Mouse (Mus musculus) cerebellum, adult 2 months (tissue): ENCODE results near the gene Dock9. TPM values are rescaled to one million over a fixed set of nuclear protein-coding genes. Genes with fewer than 3 reads are reported as not detected.
A peak's percentile ranks its signal among the peaks of the same experiment; 100 is the strongest.

Experiments
- DNase-seq, 2 experiments: peaks; one replicate each; pipeline ENCODE4 v3.0.0; 2021
- H3K27ac ChIP-seq: fragments of 200-500 bp; 2 replicates; pipeline ENCODE4 v1.5.1; 2012; ENCODE audit warnings: low read length, control low read depth, inconsistent platforms; ENCODE audit not compliant: insufficient read depth
- H3K27me3 ChIP-seq: fragments of 200-500 bp; 2 replicates; pipeline ENCODE4 v1.6.1; 2012; ENCODE audit warnings: inconsistent platforms, mild to moderate bottlenecking, low read length, moderate library complexity; ENCODE audit not compliant: control insufficient read depth, insufficient read depth
- H3K4me1 ChIP-seq: fragments of 200-500 bp; 2 replicates; pipeline ENCODE4 v1.6.1; 2011; ENCODE audit warnings: low read length; ENCODE audit not compliant: control insufficient read depth, insufficient read depth
- H3K4me3 ChIP-seq: fragments of 200-500 bp; replicated peaks from 2 replicates; pipeline ENCODE3; 2011; ENCODE audit warnings: mild to moderate bottlenecking, low read depth, low read length, control low read depth; ENCODE audit not compliant: insufficient read depth
- CTCF ChIP-seq: fragments of 200-500 bp; IDR thresholded peaks from 2 replicates; pipeline ENCODE4 v1.5.1; 2011; ENCODE audit warnings: low read depth, mild to moderate bottlenecking, control low read depth, low read length, moderate library complexity, borderline replicate concordance; ENCODE audit not compliant: insufficient read depth
- POLR2A ChIP-seq: fragments of 200-500 bp; IDR thresholded peaks from 2 replicates; pipeline ENCODE4 v1.6.1; 2011; ENCODE audit warnings: low read length, control low read depth, borderline replicate concordance; ENCODE audit not compliant: insufficient read depth
- WGBS: fragments of 180-500 bp; shearing (Covaris S2); methylation state at CpG from one replicate; pipeline ENCODE4 v1.1.7; 2018; 5-methylcytosine and 5-hydroxymethylcytosine counted together
- polyA plus RNA-seq: library from polyadenylated mRNA; depleted of rRNA; stranded (reverse); fragments of >200 nt; gene quantifications from 2 replicates; pipeline ENCODE4 v1.2.3, GENCODE M21; 2012

Gene Dock9
- polyA plus RNA-seq, 1 experiment: 140 TPM

DNA sequence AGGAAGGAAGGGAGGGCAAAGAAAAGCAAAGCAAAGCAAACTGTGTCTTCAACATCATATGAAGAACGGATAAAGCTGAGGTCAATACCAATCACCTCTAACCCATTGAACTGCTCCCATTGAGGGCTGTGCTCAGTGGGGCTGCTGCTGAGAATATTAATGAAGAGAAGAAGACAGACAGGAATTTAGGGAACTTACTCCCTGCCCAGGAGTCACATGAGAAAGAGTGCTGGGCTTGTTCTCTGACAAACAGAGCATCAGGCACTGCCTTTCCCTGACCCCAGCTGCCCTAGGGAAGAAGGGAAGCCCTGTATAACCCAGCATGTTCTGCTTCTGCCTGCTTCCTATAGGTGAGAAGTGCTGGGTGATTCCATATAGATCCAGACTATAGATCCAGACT, 109.5 kb downstream of the Dock9 start:
- no peak for DNase-seq
- Histone ChIP-seq H3K27ac (0 out of 2 replicates have a peak overlapping the region, but pooled peaks have one; percentile 17), H3K4me1 (peaks cover 24% of the 10 kb centered on the region), H3K27me3 (no peaks in the 10 kb centered on the region), H3K4me3 (no peak overlapping the region)
- 50% methylated on average over 1 of the region's 1 CpGs for WGBS
- TF ChIP-seq CTCF: no peak
- TF ChIP-seq POLR2A: no peak

DNA sequence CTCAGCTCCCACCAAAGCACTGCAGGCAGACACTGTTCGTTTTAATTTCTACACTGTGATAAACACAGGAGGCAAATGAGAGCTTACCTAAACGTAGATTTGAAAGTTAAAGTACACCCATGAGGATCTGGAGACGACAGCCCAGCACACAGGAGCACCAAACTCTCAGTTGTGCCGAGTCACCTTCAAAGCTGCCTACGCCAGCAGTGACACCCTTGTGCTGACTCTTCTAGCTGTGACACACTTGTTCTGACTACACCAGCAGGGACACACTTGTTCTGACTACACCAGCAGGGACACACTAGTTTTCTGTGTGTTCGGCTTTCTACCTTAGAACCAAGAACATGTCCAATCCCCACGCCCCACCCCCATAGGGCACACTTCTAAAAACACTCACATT, 110.4 kb downstream of the Dock9 start:
- Histone ChIP-seq H3K4me3 (no peak overlapping the region), H3K27ac (no peak overlapping the region), H3K27me3 (no peaks in the 10 kb centered on the region), H3K4me1 (peaks cover 24% of the 10 kb centered on the region)
- TF ChIP-seq CTCF (no peak), POLR2A (no peak)
- no peak for DNase-seq
- WGBS: 74% methylated on average over 7 of the region's 7 CpGs

DNA sequence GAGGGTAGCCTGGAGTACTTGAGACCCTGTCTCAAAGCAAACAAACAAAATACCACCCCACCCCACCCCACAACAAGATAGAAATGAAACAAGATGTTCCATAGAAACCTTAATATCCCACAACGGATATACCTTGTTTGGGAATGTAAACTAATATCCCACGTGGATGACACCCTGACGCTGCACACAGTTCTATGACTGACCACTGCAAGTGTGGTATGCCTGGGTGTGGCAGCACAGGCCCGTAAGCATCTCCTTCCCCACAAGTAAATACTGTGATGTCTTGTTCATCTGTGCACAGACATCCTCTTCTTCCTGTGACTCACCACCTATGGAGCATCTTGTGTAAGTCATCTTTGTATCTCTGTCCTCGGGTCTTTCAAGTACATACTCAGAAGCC, 118.7 kb downstream of the Dock9 start:
- no peaks in the 10 kb centered on the region for H3K27me3 ChIP-seq
- 79% methylated on average over 5 of the region's 5 CpGs for WGBS
- no peak overlapping the region for H3K4me3 ChIP-seq
- DNase-seq: no peak
- H3K4me1 ChIP-seq: peaks cover 12% of the 10 kb centered on the region
- no peak overlapping the region for H3K27ac ChIP-seq
- TF ChIP-seq POLR2A (no peak), CTCF (no peak)

DNA sequence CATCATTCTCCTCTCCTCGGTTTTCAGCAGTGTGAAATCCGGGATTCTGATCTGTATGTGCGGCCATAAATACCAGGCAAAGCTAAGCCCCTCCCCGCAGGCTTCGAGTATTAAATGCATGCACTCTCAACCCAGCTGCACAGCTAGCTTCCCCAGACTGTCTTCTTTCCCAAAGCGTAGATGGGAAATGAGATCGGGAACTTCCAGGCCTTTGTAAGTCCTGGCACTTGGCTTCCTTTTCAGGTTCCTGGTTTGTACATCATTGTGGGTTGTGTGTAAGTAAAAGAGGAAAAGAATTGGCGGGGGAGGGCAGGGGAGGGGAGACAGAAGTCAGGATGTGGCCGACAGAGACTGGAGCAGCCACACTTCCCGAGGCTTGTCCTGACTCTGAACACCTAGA, 119.2 kb downstream of the Dock9 start:
- no peak for DNase-seq
- TF ChIP-seq CTCF (no peak), POLR2A (no peak)
- WGBS: 73% methylated on average over 10 of the region's 10 CpGs
- H3K4me1 ChIP-seq: peaks cover 12% of the 10 kb centered on the region
- H3K27me3 ChIP-seq: no peaks in the 10 kb centered on the region
- no peak overlapping the region for H3K27ac ChIP-seq
- no peak overlapping the region for H3K4me3 ChIP-seq

DNA sequence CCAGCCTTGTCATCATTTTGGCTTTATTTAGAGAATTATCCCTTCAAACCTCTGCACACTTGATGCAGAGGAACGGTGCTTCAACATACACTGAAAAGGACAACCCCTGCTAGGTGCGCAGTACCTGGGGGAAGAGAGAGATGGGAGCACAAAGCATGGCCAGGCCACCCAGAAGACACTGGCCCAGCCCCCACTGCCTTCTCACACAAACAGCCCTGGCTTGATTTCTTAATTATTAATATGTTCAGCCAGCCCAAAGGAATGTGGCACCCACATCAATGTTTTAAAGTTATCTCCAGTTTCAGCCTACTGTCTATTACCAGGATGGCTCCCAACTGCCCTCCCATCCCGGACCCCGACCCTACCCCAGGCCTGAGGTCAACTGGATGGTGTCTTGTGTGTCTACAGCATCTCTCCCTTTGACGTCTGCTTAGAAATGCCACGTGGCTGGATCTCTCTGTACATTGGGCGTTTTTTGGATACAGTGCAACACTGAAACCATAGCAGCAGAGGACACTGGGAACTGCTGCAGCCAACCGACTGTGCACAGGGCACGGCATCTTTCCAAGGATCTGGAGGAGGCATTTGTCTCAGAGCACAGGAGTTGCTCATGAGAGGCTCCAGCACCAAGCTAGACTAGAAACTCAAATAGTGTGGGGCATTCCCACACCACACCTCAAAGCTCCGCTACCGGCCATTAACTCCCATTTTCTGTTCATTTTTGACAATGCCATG, 120.9 kb downstream of the Dock9 start:
- peak overlapping the region; percentile 11; the same call in 1 of the 2 replicates for H3K27ac ChIP-seq
- H3K27me3 ChIP-seq: no peaks in the 10 kb centered on the region
- peak; percentile 54 to 73 for DNase-seq
- H3K4me3 ChIP-seq: no peak overlapping the region
- TF ChIP-seq CTCF (no peak), POLR2A (no peak)
- WGBS: 52% methylated on average over 11 of the region's 11 CpGs
- H3K4me1 ChIP-seq: peaks cover 12% of the 10 kb centered on the region

DNA sequence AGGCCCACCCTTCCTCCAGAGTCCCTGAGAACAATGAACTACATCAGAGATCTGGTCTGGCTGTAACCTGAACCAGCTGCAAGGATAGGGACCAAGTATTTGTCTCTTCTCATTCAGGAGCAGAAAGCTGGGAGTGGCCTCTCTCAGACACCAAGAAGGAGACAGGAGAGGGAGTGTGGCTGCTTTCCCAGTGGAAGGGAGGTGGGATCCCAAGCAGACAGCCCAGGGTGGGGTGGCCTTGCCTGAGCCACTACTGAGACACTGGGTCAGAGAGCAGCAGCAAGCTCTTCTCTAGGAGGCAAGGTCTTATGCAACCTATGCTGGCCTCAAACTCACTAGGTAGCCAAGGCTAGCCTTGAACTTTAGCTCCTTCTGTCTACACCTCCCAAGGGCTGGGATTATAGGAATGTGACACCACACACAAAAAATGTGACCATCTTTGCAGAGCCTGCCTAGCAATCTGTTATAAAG, 121.5 kb downstream of the Dock9 start:
- H3K27ac ChIP-seq: peak overlapping the region; percentile 7; the same call in 1 of the 2 replicates
- H3K27me3 ChIP-seq: no peaks in the 10 kb centered on the region
- no peak for DNase-seq
- H3K4me1 ChIP-seq: peaks cover 12% of the 10 kb centered on the region
- H3K4me3 ChIP-seq: no peak overlapping the region
- no peak for TF ChIP-seq CTCF
- no peak for TF ChIP-seq POLR2A

DNA sequence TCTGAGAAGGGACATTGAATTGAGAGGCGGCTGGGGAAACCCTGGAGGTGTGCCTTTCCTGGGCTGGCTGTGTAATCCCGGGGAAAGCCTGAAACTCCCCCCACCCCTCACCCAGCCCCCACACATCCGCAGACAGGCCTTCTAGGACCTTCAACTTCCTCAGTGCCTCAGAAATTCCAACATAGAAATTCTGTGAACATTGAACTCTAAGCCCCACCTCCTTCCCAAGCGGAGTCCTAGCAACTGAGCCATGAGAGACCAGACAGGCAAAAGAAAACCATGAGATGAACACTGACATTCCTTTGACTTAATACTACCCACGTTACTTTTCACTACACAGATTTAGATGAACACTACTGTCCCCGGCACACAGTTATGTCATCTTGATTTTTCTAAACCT, 122.1 kb downstream of the Dock9 start:
- no peak overlapping the region for H3K27ac ChIP-seq
- no peak overlapping the region for H3K4me3 ChIP-seq
- TF ChIP-seq CTCF (no peak), POLR2A (no peak)
- 54% methylated on average over 6 of the region's 6 CpGs for WGBS
- no peaks in the 10 kb centered on the region for H3K27me3 ChIP-seq
- no peak for DNase-seq
- peaks cover 13% of the 10 kb centered on the region for H3K4me1 ChIP-seq

DNA sequence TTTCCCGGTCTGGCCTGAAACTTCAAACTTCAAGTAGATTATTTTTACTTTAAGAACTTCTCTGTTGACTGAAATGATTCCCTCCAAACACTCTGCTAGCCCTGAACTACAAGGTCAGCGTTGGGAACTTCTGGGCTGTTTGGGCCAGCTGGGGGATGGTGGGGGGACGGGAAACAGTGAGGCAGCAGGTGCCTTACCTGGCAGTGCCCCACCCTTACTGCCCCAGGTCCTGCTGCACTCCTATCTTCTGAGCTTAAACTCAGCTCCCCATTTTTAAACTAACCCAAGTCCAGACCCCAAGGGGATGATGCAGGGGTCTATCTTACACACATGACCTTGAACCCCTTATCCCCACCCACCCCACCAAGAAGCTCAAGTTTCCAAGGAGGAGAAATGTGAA, 122.5 kb downstream of the Dock9 start:
- no peaks in the 10 kb centered on the region for H3K27me3 ChIP-seq
- peaks cover 16% of the 10 kb centered on the region for H3K4me1 ChIP-seq
- H3K27ac ChIP-seq: no peak overlapping the region
- H3K4me3 ChIP-seq: no peak overlapping the region
- WGBS: 66% methylated on average over 3 of the region's 3 CpGs
- no peak for TF ChIP-seq POLR2A
- TF ChIP-seq CTCF: no peak
- no peak for DNase-seq
